Mouse (Mus musculus) cortical plate, adult 2 months (tissue): ENCODE measurements around the gene Sppl2c. TPM values are rescaled to one million over a fixed set of nuclear protein-coding genes. Genes with fewer than 3 reads are reported as not detected.

Experiments used
- H3K27ac ChIP-seq: fragments of 200-500 bp; 2 replicates; pipeline ENCODE4 v1.5.1; 2012; ENCODE audit warnings: low read length, control low read depth, inconsistent platforms; ENCODE audit not compliant: insufficient read depth
- H3K4me1 ChIP-seq: fragments of 200-500 bp; 2 replicates; pipeline ENCODE4 v1.6.1; 2011; ENCODE audit warnings: low read length; ENCODE audit not compliant: control insufficient read depth, insufficient read depth
- H3K4me3 ChIP-seq: fragments of 200-500 bp; 2 replicates; pipeline ENCODE4 v1.5.1; 2011; ENCODE audit warnings: mild to moderate bottlenecking, low read length, control low read depth; ENCODE audit not compliant: insufficient read depth
- CTCF ChIP-seq: fragments of 200-500 bp; IDR thresholded peaks from 2 replicates; pipeline ENCODE4 v1.5.1; 2011; ENCODE audit warnings: mild to moderate bottlenecking, control low read depth, low read length; ENCODE audit not compliant: insufficient read depth; ENCODE audit errors: extremely low read depth
- POLR2A ChIP-seq: fragments of 200-500 bp; IDR thresholded peaks from 2 replicates; pipeline ENCODE4 v1.6.1; 2011; ENCODE audit warnings: mild to moderate bottlenecking, low read length, control low read depth; ENCODE audit not compliant: insufficient read depth; ENCODE audit errors: extremely low read depth
- polyA plus RNA-seq: library from polyadenylated mRNA; depleted of rRNA; stranded (reverse); fragments of >200 nt; gene quantifications from 2 replicates; pipeline ENCODE4 v1.2.3, GENCODE M21; 2012

Sppl2c gene
- polyA plus RNA-seq, 1 experiment, result not detected

- H3K4me1 ChIP-seq, result no peaks in the 10 kb centered on the region
- H3K27ac ChIP-seq, result no peak overlapping the region
- TF ChIP-seq POLR2A, result no peak
- TF ChIP-seq CTCF, result no peak
- H3K4me3 ChIP-seq, result no peak overlapping the region
These were observed 35.6 kb downstream of the Sppl2c start for GRCm38 (mm10) chr11:104221751-104222150.

- Histone ChIP-seq H3K4me3 (no peak overlapping the region), H3K27ac (no peak overlapping the region), H3K4me1 (no peaks in the 10 kb centered on the region)
- TF ChIP-seq CTCF (no peak), POLR2A (no peak)
These were observed 37.2 kb downstream of the Sppl2c start for GRCm38 (mm10) chr11:104223301-104223700.

GRCm38 (mm10) chr11:104229391-104229790 lies 43.3 kb downstream of the Sppl2c start:
- Histone ChIP-seq H3K27ac (no peak overlapping the region), H3K4me1 (no peaks in the 10 kb centered on the region), H3K4me3 (no peak overlapping the region)
- TF ChIP-seq POLR2A (no peak), CTCF (0 out of 2 replicates have a peak, but pooled peaks have one; percentile 6)

- Histone ChIP-seq H3K27ac (no peak overlapping the region), H3K4me3 (peak overlapping the region; percentile 97; the same call in 1 of the 2 replicates), H3K4me1 (peaks cover 3% of the 10 kb centered on the region)
- TF ChIP-seq CTCF (no peak), POLR2A (no peak)
These were observed 44.1 kb downstream of the Sppl2c start for GRCm38 (mm10) chr11:104230066-104230778.

- peak within 1 kb of the TSS; percentile 98 for H3K27ac ChIP-seq
- TF ChIP-seq POLR2A (peak; percentile 71; the same call in 1 of the 2 replicates), CTCF (peak; percentile 57)
- H3K4me3 ChIP-seq, result peak within 1 kb of the TSS; percentile 97
- peaks cover 4% of the 10 kb centered on the region for H3K4me1 ChIP-seq
These were observed 45.1 kb downstream of the Sppl2c start, which contains the start of gene Mapt for GRCm38 (mm10) chr11:104231041-104231911. Gene Mapt, plus strand, starts transcription at chr11:104231390.

- H3K4me3 ChIP-seq, result peak overlapping the region; percentile 97
- TF ChIP-seq POLR2A, result peak; percentile 34; the same call in 1 of the 2 replicates
- TF ChIP-seq CTCF, result no peak
- peak overlapping the region; percentile 98 for H3K27ac ChIP-seq
- H3K4me1 ChIP-seq, result peaks cover 10% of the 10 kb centered on the region
These were observed 46.3 kb downstream of the Sppl2c start for GRCm38 (mm10) chr11:104232141-104233061.

GRCm38 (mm10) chr11:104233101-104233500 lies 47.0 kb downstream of the Sppl2c start:
- Histone ChIP-seq H3K4me3 (peak overlapping the region; percentile 97), H3K27ac (peak overlapping the region; percentile 98), H3K4me1 (peaks cover 13% of the 10 kb centered on the region)
- TF ChIP-seq POLR2A (no peak), CTCF (no peak)

- H3K4me3 ChIP-seq, result peak overlapping the region; percentile 97
- no peak for TF ChIP-seq CTCF
- TF ChIP-seq POLR2A, result no peak
- H3K4me1 ChIP-seq, result peaks cover 13% of the 10 kb centered on the region
- peak overlapping the region; percentile 27 for H3K27ac ChIP-seq
These were observed 47.6 kb downstream of the Sppl2c start for GRCm38 (mm10) chr11:104233574-104234206.

- peak overlapping the region; percentile 76 for H3K27ac ChIP-seq
- H3K4me1 ChIP-seq, result peaks cover 13% of the 10 kb centered on the region
- H3K4me3 ChIP-seq, result peak overlapping the region; percentile 97
- TF ChIP-seq POLR2A, result no peak
- no peak for TF ChIP-seq CTCF
These were observed 48.6 kb downstream of the Sppl2c start for GRCm38 (mm10) chr11:104234680-104235079.
